Mouse (Mus musculus) kidney, embryonic 16.5 days (tissue): ENCODE data around the gene Naa25. TPM values are rescaled to one million over a fixed set of nuclear protein-coding genes. Genes with fewer than 3 reads are reported as not detected.

Source experiments
- ATAC-seq: fragments of 200-750 bp; cut with Nextera tagmentation; 2 replicates; pipeline ENCODE4 v1.8.0; 2017; ENCODE audit warnings: moderate TSS enrichment; ENCODE audit not compliant: low FRiP score, low TSS enrichment
- H3K27ac ChIP-seq: fragments of 300-500 bp; sonication (generic); 2 replicates; pipeline ENCODE4 v1.5.1; 2014; ENCODE audit warnings: low read length
- H3K27me3 ChIP-seq: fragments of 300-500 bp; sonication (generic); 2 replicates; pipeline ENCODE4 v1.6.1; 2014; ENCODE audit warnings: low read length, control low read depth, mixed read lengths; ENCODE audit not compliant: insufficient read depth
- H3K36me3 ChIP-seq: fragments of 300-500 bp; sonication (generic); 2 replicates; pipeline ENCODE4 v1.6.1; 2014; ENCODE audit warnings: low read length, control low read depth, mixed read lengths; ENCODE audit not compliant: insufficient read depth
- H3K4me1 ChIP-seq: fragments of 300-500 bp; sonication (generic); 2 replicates; pipeline ENCODE4 v1.6.1; 2014; ENCODE audit warnings: low read length, control low read depth, mixed read lengths; ENCODE audit not compliant: insufficient read depth
- H3K4me2 ChIP-seq: fragments of 300-500 bp; sonication (generic); replicated peaks from 2 replicates; pipeline ENCODE4 v1.6.1; 2014; ENCODE audit warnings: low read depth, low read length
- H3K4me3 ChIP-seq: fragments of 300-500 bp; sonication (generic); 2 replicates; pipeline ENCODE4 v1.5.1; 2014; ENCODE audit warnings: mild to moderate bottlenecking, low read length
- H3K9ac ChIP-seq: fragments of 300-500 bp; sonication (generic); replicated peaks from 2 replicates; pipeline ENCODE4 v1.6.1; 2014; ENCODE audit warnings: low read length
- H3K9me3 ChIP-seq: fragments of 300-500 bp; sonication (generic); 2 replicates; pipeline ENCODE4 v1.6.1; 2016; ENCODE audit warnings: low read length, control low read depth
- WGBS: fragments of 180-500 bp; shearing (Covaris S2); extraction: QIAGEN DNeasy Blood & Tissue Kit; methylation state at CpG from one replicate; pipeline ENCODE4 v1.1.7; 2014; 5-methylcytosine and 5-hydroxymethylcytosine counted together
- polyA plus RNA-seq: library from polyadenylated mRNA; unstranded; fragments of >200 nt; fragmentation: Nextera tagmentation; extraction: Ambion mirVana; gene quantifications from 2 replicates; pipeline ENCODE4 v1.2.1, GENCODE M21; 2015

The Naa25 gene
- polyA plus RNA-seq, 1 experiment from 2014 or later = 47.5 TPM

GRCm38 (mm10) chr5:121477680-121478079 lies 79.9 kb downstream of the Naa25 start:
- Histone ChIP-seq H3K4me2 (no peak overlapping the region), H3K27me3 (no peaks in the 10 kb centered on the region), H3K9ac (no peak overlapping the region), H3K4me3 (no peak overlapping the region), H3K9me3 (no peaks in the 10 kb centered on the region), H3K4me1 (no peaks in the 10 kb centered on the region), H3K27ac (no peak overlapping the region), H3K36me3 (no peaks in the 10 kb centered on the region)
- 34% methylated on average over 3 of the region's 3 CpGs for WGBS
- no peak for ATAC-seq

GRCm38 (mm10) chr5:121484801-121485200 lies 87.1 kb downstream of the Naa25 start:
- WGBS = 79% methylated on average over 5 of the region's 5 CpGs
- Histone ChIP-seq H3K4me2 (no peak overlapping the region), H3K4me3 (no peak overlapping the region), H3K27me3 (no peaks in the 10 kb centered on the region), H3K9ac (no peak overlapping the region), H3K9me3 (no peaks in the 10 kb centered on the region), H3K4me1 (no peaks in the 10 kb centered on the region), H3K36me3 (no peaks in the 10 kb centered on the region), H3K27ac (no peak overlapping the region)
- ATAC-seq = no peak

- H3K4me1 ChIP-seq = no peaks in the 10 kb centered on the region
- no peak overlapping the region for H3K4me2 ChIP-seq
Observed at GRCm38 (mm10) chr5:121493305-121493704, 95.6 kb downstream of the Naa25 start.

More at GRCm38 (mm10) chr5:121493305-121493704, 95.6 kb downstream of the Naa25 start:
- Histone ChIP-seq H3K9ac (no peak overlapping the region), H3K36me3 (no peaks in the 10 kb centered on the region), H3K9me3 (no peaks in the 10 kb centered on the region), H3K27ac (no peak overlapping the region), H3K4me3 (no peak overlapping the region), H3K27me3 (no peaks in the 10 kb centered on the region)
- 80% methylated on average over 8 of the region's 8 CpGs for WGBS
- no peak for ATAC-seq

Other genes with a start within 250 kb of the Naa25 start
- 17.0 and 19.1 TPM in 2 replicates for gene Ptpn11, start 206.5 kb upstream of the Naa25 start, polyA plus RNA-seq
- 575 and 586 TPM in 2 replicates for gene Rpl6, start 193.5 kb upstream of the Naa25 start, polyA plus RNA-seq
- 3.8 and 4.5 TPM in 2 replicates for gene Hectd4, start 177.7 kb upstream of the Naa25 start, polyA plus RNA-seq
- gene Trafd1, start 12.3 kb upstream of the Naa25 start, polyA plus RNA-seq = 60.6 and 67.1 TPM in 2 replicates
- 11.5 and 14.0 TPM in 2 replicates for gene Tmem116, start 54.0 kb downstream of the Naa25 start, polyA plus RNA-seq
- 203 and 208 TPM in 2 replicates for gene Erp29, start 54.6 kb downstream of the Naa25 start, polyA plus RNA-seq
- 0.22 and 0.24 TPM in 2 replicates for gene Adam1b, start 105.5 kb downstream of the Naa25 start, polyA plus RNA-seq
- gene Adam1a, start 147.5 kb downstream of the Naa25 start, polyA plus RNA-seq = 1.2 and 1.5 TPM in 2 replicates
- 0.42 TPM in 1 of 2 replicates, not detected in the other for gene Gm42878, start 147.5 kb downstream of the Naa25 start, polyA plus RNA-seq
- gene Mapkapk5, start 148.0 kb downstream of the Naa25 start, polyA plus RNA-seq = 50.6 and 51.2 TPM in 2 replicates
- 234 and 274 TPM in 2 replicates for gene Aldh2, start 195.9 kb downstream of the Naa25 start, polyA plus RNA-seq
- gene Acad12, start 221.0 kb downstream of the Naa25 start, polyA plus RNA-seq = 3.5 and 3.6 TPM in 2 replicates